Comparison of ENCODE assay signal across 8 mouse cellular contexts in genomic region chr5:23418147-23418781, GRCm38 (mm10). TPM values are rescaled to one million over a fixed set of nuclear protein-coding genes. Genes with fewer than 3 reads are reported as not detected.
A peak's percentile ranks its signal among the peaks of the same experiment; 100 is the strongest.
DNase-seq lines count a peak whose midpoint lies in the region; ATAC-seq and TF ChIP-seq lines count a peak whose summit lies in the region.

No protein-coding gene starts in this region.

- peak; percentile 86 for TF ChIP-seq POLR2A in olfactory bulb, adult 2 months (IDR thresholded peaks at IDR 0.05; ENCODE audit: insufficient read depth, low read depth, low read length)

- H3K9me3 ChIP-seq in ES-E14 (ENCODE audit: control insufficient read depth, insufficient read depth, low read depth, low read length) = no peaks in the 10 kb centered on the region
- no peaks in the 10 kb centered on the region for H3K9me3 ChIP-seq in forebrain, postnatal 0 days (ENCODE audit: low read length)
- no peaks in the 10 kb centered on the region for H3K9me3 ChIP-seq in lung, embryonic 15.5 days

- H3K4me2 ChIP-seq in forebrain, postnatal 0 days (ENCODE audit: low read depth) = peak overlapping the region; percentile 79
- H3K4me2 ChIP-seq in lung, embryonic 15.5 days = peak overlapping the region; percentile 76

- peak overlapping the region; percentile 58 to 84 for H3K4me3 ChIP-seq in ES-E14 (ENCODE audit: insufficient read depth in 1 of 2, low read depth in 1 of 2, low read length in 2 of 2, poor library complexity in 1 of 2, severe bottlenecking in 1 of 2)
- peak overlapping the region; percentile 59 for H3K4me3 ChIP-seq in forebrain, postnatal 0 days (ENCODE audit: low read depth, low read length)
- H3K4me3 ChIP-seq in lung, embryonic 15.5 days = peak overlapping the region; percentile 56
- peak overlapping the region; percentile 97 for H3K4me3 ChIP-seq in olfactory bulb, adult 2 months (ENCODE audit: insufficient read depth, low read depth, low read length)

- 2% methylated on average over 40 of the region's 40 CpGs for WGBS in forebrain, postnatal 0 days
- under 1% methylated on average over 40 of the region's 40 CpGs for WGBS in lung, embryonic 15.5 days
- under 1% methylated on average over 40 of the region's 40 CpGs for WGBS in olfactory bulb, adult 2 months

- H3K4me1 ChIP-seq in ES-E14 (ENCODE audit: control insufficient read depth in 2 of 2, insufficient read depth in 2 of 2, low read length in 2 of 2, poor library complexity in 1 of 2) = peaks cover 9 to 17% of the 10 kb centered on the region in 2 experiments; a peak in 3 of 4 replicates
- H3K4me1 ChIP-seq in forebrain, postnatal 0 days (ENCODE audit: insufficient read depth) = peaks cover 32% of the 10 kb centered on the region
- peaks cover 53% of the 10 kb centered on the region for H3K4me1 ChIP-seq in lung, embryonic 15.5 days
- peaks cover 12% of the 10 kb centered on the region for H3K4me1 ChIP-seq in olfactory bulb, adult 2 months (ENCODE audit: control insufficient read depth, insufficient read depth, low read length)

- H3K9ac ChIP-seq in ES-E14 (ENCODE audit: insufficient read depth, low read depth, low read length, poor library complexity, severe bottlenecking) = peak overlapping the region; percentile 63
- H3K9ac ChIP-seq in forebrain, postnatal 0 days = peak overlapping the region; percentile 87
- H3K9ac ChIP-seq in lung, embryonic 15.5 days = peak overlapping the region; percentile 58

- peak; percentile 22; the same call in 1 of the 2 replicates for TF ChIP-seq CTCF in forebrain, postnatal 0 days (IDR thresholded peaks at IDR 0.05; ENCODE audit: low read depth)
- no peak for TF ChIP-seq CTCF in olfactory bulb, adult 2 months (IDR thresholded peaks at IDR 0.05; ENCODE audit: insufficient read depth, low read depth, low read length)

- in situ Hi-C loops in ES-E14 (cut with MboI; ENCODE audit: low sequenced_read_pairs in 2 of 2, unreplicated experiment in 2 of 2) = no loop called here

- DNase-seq in ES-E14 (ENCODE audit: low read depth, low spot score) = no peak
- DNase-seq in cerebellum, adult 18-20 months = peak; percentile 87
- peak; percentile 90 for DNase-seq in forebrain, postnatal 0 days
- peak; percentile 90 for DNase-seq in heart, postnatal 4 days
- peak; percentile 50 for DNase-seq in layer of hippocampus, adult 9-10 months (ENCODE audit: low spot score)
- peak; percentile 80 to 87 for DNase-seq in thymus, adult 18-20 months

- H3K27ac ChIP-seq in ES-E14 (ENCODE audit: insufficient read depth, low read depth, low read length, poor library complexity, severe bottlenecking) = peak overlapping the region; percentile 75
- peak overlapping the region; percentile 99 for H3K27ac ChIP-seq in forebrain, postnatal 0 days (ENCODE audit: low read depth, low read length)
- H3K27ac ChIP-seq in lung, embryonic 15.5 days = peak overlapping the region; percentile 95
- peak overlapping the region; percentile 99 for H3K27ac ChIP-seq in olfactory bulb, adult 2 months (ENCODE audit: insufficient read depth, low read depth, low read length)

- no peaks in the 10 kb centered on the region for H3K27me3 ChIP-seq in forebrain, postnatal 0 days (ENCODE audit: insufficient read depth, low read length)
- no peaks in the 10 kb centered on the region for H3K27me3 ChIP-seq in lung, embryonic 15.5 days

- peak; percentile 90 for ATAC-seq in forebrain, postnatal 0 days
- ATAC-seq in lung, embryonic 15.5 days (ENCODE audit: borderline replicate concordance, extremely low read depth, low FRiP score, low TSS enrichment) = peak; percentile 91; the same call in 1 of the 2 replicates

- H3K36me3 ChIP-seq in ES-E14 (ENCODE audit: control insufficient read depth, insufficient read depth, low read length, poor library complexity, severe bottlenecking) = no peaks in the 10 kb centered on the region
- no peaks in the 10 kb centered on the region for H3K36me3 ChIP-seq in forebrain, postnatal 0 days (ENCODE audit: insufficient read depth)
- H3K36me3 ChIP-seq in lung, embryonic 15.5 days = peaks cover 6% of the 10 kb centered on the region

TF ChIP-seq in ES-E14, 5 proteins besides CTCF, POLR2A, EP300 and RAD21:
- TF ChIP-seq ZNF384 (IDR thresholded peaks at IDR 0.05; ENCODE audit: low read depth, low read length) = no peak
- no peak for TF ChIP-seq ZC3H11A (IDR thresholded peaks at IDR 0.05; ENCODE audit: borderline replicate concordance, low read depth, low read length)
- TF ChIP-seq MAFK (IDR thresholded peaks at IDR 0.05; ENCODE audit: insufficient read depth, low read depth, low read length) = no peak
- TF ChIP-seq HCFC1 (IDR thresholded peaks at IDR 0.05; ENCODE audit: borderline replicate concordance, insufficient read depth, low read length) = no peak
- no peak for TF ChIP-seq CHD2 (IDR thresholded peaks at IDR 0.05; ENCODE audit: low read depth, low read length)
TF ChIP-seq in ES-E14: peak in this region for 0.

RNA-seq across cellular contexts. Expression of gene Kmt2e, which starts 16.0 kb away (rescaled TPM):
- 9.1 and 19.2 TPM in 2 replicates for total RNA-seq in ES-E14 (2012; rRNA removed)
- 56.8 and 61.7 TPM in 2 replicates for total RNA-seq in forebrain, postnatal 0 days (2014; rRNA removed)
- polyA plus RNA-seq in forebrain, postnatal 0 days (2015; fragmentation: Nextera tagmentation; extraction: Ambion mirVana) = 93.7 and 149 TPM in 2 replicates
- total RNA-seq in heart, postnatal 4 days (2021) = 10 to 100 TPM; 57.0 to 58.4 TPM
- 94.8 and 99.4 TPM in 2 replicates for polyA plus RNA-seq in lung, embryonic 15.5 days (2015; fragmentation: Nextera tagmentation; extraction: Ambion mirVana)
- 94.8 and 315 TPM in 2 replicates for polyA plus RNA-seq in olfactory bulb, adult 2 months (2012; ENCODE audit: insufficient read depth, insufficient read length, low replicate concordance, missing spikeins)
